Mouse (Mus musculus) myocyte (in vitro differentiated cells): ENCODE measurements around the gene Negr1. TPM values are rescaled to one million over a fixed set of nuclear protein-coding genes. Genes with fewer than 3 reads are reported as not detected.

Experiments
- H3K27me3 ChIP-seq: one replicate; pipeline ENCODE4 v1.6.1; 2011; ENCODE audit not compliant: control insufficient read depth, insufficient read depth, insufficient read length
- H3K36me3 ChIP-seq: one replicate; pipeline ENCODE4 v1.6.1; 2011; ENCODE audit not compliant: control insufficient read depth, insufficient read depth
- H3K4me2 ChIP-seq: one replicate; pipeline ENCODE4 v1.6.1; 2011; ENCODE audit warnings: low read depth, control low read depth
- H3K4me3 ChIP-seq: one replicate; pipeline ENCODE4 v1.5.1; 2011; ENCODE audit warnings: mild to moderate bottlenecking, control low read depth, moderate library complexity
- H3K79me2 ChIP-seq: one replicate; pipeline ENCODE4 v1.6.1; 2011; ENCODE audit not compliant: control insufficient read depth, insufficient read depth
- H3ac ChIP-seq: one replicate; pipeline ENCODE4 v1.6.1; 2011; ENCODE audit not compliant: control insufficient read depth, insufficient read length
- CEBPB ChIP-seq: IDR thresholded peaks from 2 replicates; pipeline ENCODE4 v1.6.1; 2011; ENCODE audit warnings: mild to moderate bottlenecking, moderate library complexity; ENCODE audit not compliant: poor library complexity, insufficient read depth, severe bottlenecking
- E2F4 ChIP-seq: IDR thresholded peaks from one replicate; pipeline ENCODE4 v1.6.1; 2011; ENCODE audit warnings: mild to moderate bottlenecking, control low read depth, moderate library complexity; ENCODE audit not compliant: insufficient read depth
- MAX ChIP-seq: IDR thresholded peaks from one replicate; pipeline ENCODE4 v1.6.1; 2011; ENCODE audit warnings: low read depth, mild to moderate bottlenecking, control low read depth
- MYOD1 ChIP-seq, 3 experiments: IDR thresholded peaks; one replicate each; pipeline ENCODE4 v1.6.1; 2011; ENCODE audit warnings: control low read depth in 2 of 3, low read depth in 2 of 3, mild to moderate bottlenecking in 2 of 3, moderate library complexity in 1 of 3; ENCODE audit not compliant: insufficient read length in 2 of 3, control insufficient read depth in 1 of 3
- MYOG ChIP-seq, 3 experiments: IDR thresholded peaks; one replicate each; pipeline ENCODE4 v1.6.1; 2011; ENCODE audit warnings: control low read depth in 2 of 3, low read depth in 2 of 3, mild to moderate bottlenecking in 2 of 3; ENCODE audit not compliant: insufficient read length in 2 of 3, control insufficient read depth in 1 of 3, insufficient read depth in 1 of 3
- POLR2A ChIP-seq: IDR thresholded peaks from one replicate; pipeline ENCODE4 v1.6.1; 2011; ENCODE audit warnings: low read depth, mild to moderate bottlenecking, control low read depth, moderate library complexity; ENCODE audit not compliant: insufficient read length
- POLR2AphosphoS2 ChIP-seq: IDR thresholded peaks from one replicate; pipeline ENCODE4 v1.6.1; 2011; ENCODE audit warnings: low read depth, control low read depth; ENCODE audit not compliant: insufficient read length
- REST ChIP-seq: IDR thresholded peaks from one replicate; pipeline ENCODE4 v1.6.1; 2011; ENCODE audit warnings: mild to moderate bottlenecking, control low read depth, moderate library complexity; ENCODE audit not compliant: insufficient read depth, insufficient read length
- SRF ChIP-seq: IDR thresholded peaks from one replicate; pipeline ENCODE4 v1.6.1; 2011; ENCODE audit warnings: low read depth; ENCODE audit not compliant: control insufficient read depth, insufficient read length
- TCF12 ChIP-seq: IDR thresholded peaks from one replicate; pipeline ENCODE4 v1.6.1; 2011; ENCODE audit warnings: mild to moderate bottlenecking, control low read depth; ENCODE audit not compliant: poor library complexity, insufficient read depth, severe bottlenecking
- TCF3 ChIP-seq: IDR thresholded peaks from one replicate; pipeline ENCODE4 v1.6.1; 2011; ENCODE audit warnings: low read depth, control low read depth; ENCODE audit not compliant: insufficient read length
- USF1 ChIP-seq: IDR thresholded peaks from one replicate; pipeline ENCODE4 v1.6.1; 2011; ENCODE audit warnings: low read depth, mild to moderate bottlenecking, control low read depth, moderate library complexity
- polyA plus RNA-seq: library from polyadenylated mRNA; unstranded; fragments of >200 nt; fragmentation: generic; extraction: Trizol; gene quantifications from one replicate; pipeline ENCODE4 v1.2.1, GENCODE M21; 2012; ENCODE audit warnings: missing spikeins

Negr1 gene
- polyA plus RNA-seq, 1 experiment = 0.01 TPM

DNA sequence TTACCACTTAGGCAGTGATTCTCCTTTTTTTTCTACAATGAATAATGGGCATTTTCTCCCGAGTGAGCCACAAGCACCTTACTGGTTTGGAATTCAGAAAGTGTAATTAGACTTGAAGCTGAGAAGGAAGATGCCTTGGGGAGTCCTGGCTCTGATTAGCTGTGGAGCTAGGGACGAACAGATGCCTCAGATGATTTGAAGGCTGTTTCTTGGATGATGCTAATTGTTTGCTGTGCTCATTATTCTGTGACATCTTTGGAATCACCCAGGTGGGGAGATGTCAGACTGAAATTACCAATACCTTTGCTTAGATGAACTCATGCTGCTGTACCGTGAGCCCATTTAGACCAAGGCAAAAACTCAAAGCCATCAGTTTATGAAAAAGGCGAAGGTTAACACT, 333.7 kb downstream of the Negr1 start:
- Histone ChIP-seq H3K27me3 (no peaks in the 10 kb centered on the region), H3K4me3 (no peak overlapping the region), H3K36me3 (no peaks in the 10 kb centered on the region), H3K4me2 (no peak overlapping the region), H3K79me2 (no peaks in the 10 kb centered on the region), H3ac (no peak overlapping the region)
- TF ChIP-seq CEBPB (no peak), MYOD1 (IDR thresholded peaks at IDR 0.05; ENCODE audit: control insufficient read depth in 1 of 3, insufficient read length in 2 of 3, low read depth in 2 of 3) (no peak), TCF12 (no peak), MAX (no peak), TCF3 (no peak), POLR2A (no peak), E2F4 (no peak)

DNA sequence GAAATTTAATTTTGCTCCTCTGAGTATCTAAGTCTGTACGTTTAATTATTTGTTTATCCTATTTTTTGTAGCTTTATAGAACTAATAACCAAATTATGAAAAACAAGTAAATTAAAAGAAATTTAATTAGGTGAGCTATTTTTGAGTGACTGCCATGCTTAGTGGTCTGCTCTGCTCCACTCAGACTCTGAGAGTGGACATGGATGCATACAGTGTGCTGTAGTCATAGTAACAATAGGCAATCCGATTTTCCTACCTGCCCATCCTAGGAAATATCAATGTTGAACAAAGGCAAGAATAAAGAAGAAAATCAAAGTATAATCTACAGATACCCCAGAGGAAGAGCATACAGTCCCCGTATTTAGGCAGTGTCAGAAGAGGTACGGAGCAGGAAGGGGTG, 334.5 kb downstream of the Negr1 start:
- Histone ChIP-seq H3K27me3 (no peaks in the 10 kb centered on the region), H3K4me2 (no peak overlapping the region), H3K79me2 (no peaks in the 10 kb centered on the region), H3ac (no peak overlapping the region), H3K4me3 (no peak overlapping the region), H3K36me3 (no peaks in the 10 kb centered on the region)
- TF ChIP-seq REST (no peak), MYOG (IDR thresholded peaks at IDR 0.05; ENCODE audit: control insufficient read depth in 1 of 3, insufficient read depth in 1 of 3, insufficient read length in 2 of 3, low read depth in 2 of 3) (no peak), POLR2A (no peak), TCF3 (no peak), MYOD1 (IDR thresholded peaks at IDR 0.05; ENCODE audit: control insufficient read depth in 1 of 3, insufficient read length in 2 of 3, low read depth in 2 of 3) (no peak), POLR2AphosphoS2 (no peak), TCF12 (no peak), USF1 (no peak), MAX (no peak), CEBPB (no peak), SRF (no peak), E2F4 (no peak)

DNA sequence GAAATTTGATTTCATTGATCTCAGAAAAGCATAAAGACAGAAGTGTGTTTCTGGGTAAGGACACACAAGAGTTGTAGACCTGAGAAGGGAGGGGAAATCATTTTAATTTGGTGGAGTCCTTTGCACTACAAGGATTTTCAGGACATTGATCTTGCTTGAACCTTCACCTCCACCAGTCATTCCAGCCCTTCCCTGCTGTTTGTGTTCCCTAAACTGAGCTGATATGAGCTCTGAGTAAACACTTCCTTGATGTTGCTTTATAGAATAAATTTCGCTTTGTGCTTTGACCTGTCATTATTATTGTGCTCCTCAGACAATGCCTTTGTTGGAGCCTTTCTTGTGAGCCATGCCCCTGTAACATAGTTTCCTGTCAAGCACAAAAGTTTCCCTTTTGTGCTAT, 335.0 kb downstream of the Negr1 start:
- TF ChIP-seq TCF12 = no peak
- TF ChIP-seq REST = no peak
- TF ChIP-seq MAX = no peak
- TF ChIP-seq POLR2AphosphoS2 = no peak
- no peak for TF ChIP-seq CEBPB
- no peak for TF ChIP-seq POLR2A
- TF ChIP-seq MYOG (IDR thresholded peaks at IDR 0.05; ENCODE audit: control insufficient read depth in 1 of 3, insufficient read depth in 1 of 3, insufficient read length in 2 of 3, low read depth in 2 of 3) = no peak
- no peak for TF ChIP-seq TCF3
- no peak for TF ChIP-seq USF1
- TF ChIP-seq MYOD1 (IDR thresholded peaks at IDR 0.05; ENCODE audit: control insufficient read depth in 1 of 3, insufficient read length in 2 of 3, low read depth in 2 of 3) = no peak
- TF ChIP-seq E2F4 = no peak
- TF ChIP-seq SRF = no peak
- Histone ChIP-seq H3K36me3 (no peaks in the 10 kb centered on the region), H3ac (no peak overlapping the region), H3K27me3 (no peaks in the 10 kb centered on the region), H3K4me2 (no peak overlapping the region), H3K79me2 (no peaks in the 10 kb centered on the region), H3K4me3 (no peak overlapping the region)

DNA sequence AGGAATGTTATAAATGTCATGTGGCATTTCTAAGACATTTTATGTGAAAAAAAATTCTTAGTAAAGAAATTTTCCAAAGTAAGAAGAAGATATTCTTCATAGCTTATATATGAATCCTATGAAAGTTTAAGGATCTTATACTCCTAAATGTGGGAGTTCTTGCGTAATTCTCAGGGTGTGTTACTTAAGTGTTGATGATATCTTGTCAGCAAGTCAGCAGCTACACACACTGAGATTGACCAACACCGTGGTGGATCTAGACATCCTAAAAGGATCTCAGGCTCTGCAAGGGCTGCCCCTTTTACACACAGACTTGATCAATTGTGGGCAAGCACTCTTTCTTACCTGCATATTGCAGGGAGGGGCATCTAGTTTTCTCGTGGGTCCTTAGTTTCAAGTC, 339.5 kb downstream of the Negr1 start:
- Histone ChIP-seq H3K4me3 (no peak overlapping the region), H3K36me3 (no peaks in the 10 kb centered on the region), H3K79me2 (no peaks in the 10 kb centered on the region), H3ac (no peak overlapping the region), H3K4me2 (no peak overlapping the region), H3K27me3 (no peaks in the 10 kb centered on the region)
- no peak for TF ChIP-seq POLR2A
- TF ChIP-seq MAX = no peak
- TF ChIP-seq CEBPB = no peak
- TF ChIP-seq MYOG (IDR thresholded peaks at IDR 0.05; ENCODE audit: control insufficient read depth in 1 of 3, insufficient read depth in 1 of 3, insufficient read length in 2 of 3, low read depth in 2 of 3) = no peak
- TF ChIP-seq E2F4 = no peak
- TF ChIP-seq TCF3 = no peak
- TF ChIP-seq MYOD1 (IDR thresholded peaks at IDR 0.05; ENCODE audit: control insufficient read depth in 1 of 3, insufficient read length in 2 of 3, low read depth in 2 of 3) = no peak

DNA sequence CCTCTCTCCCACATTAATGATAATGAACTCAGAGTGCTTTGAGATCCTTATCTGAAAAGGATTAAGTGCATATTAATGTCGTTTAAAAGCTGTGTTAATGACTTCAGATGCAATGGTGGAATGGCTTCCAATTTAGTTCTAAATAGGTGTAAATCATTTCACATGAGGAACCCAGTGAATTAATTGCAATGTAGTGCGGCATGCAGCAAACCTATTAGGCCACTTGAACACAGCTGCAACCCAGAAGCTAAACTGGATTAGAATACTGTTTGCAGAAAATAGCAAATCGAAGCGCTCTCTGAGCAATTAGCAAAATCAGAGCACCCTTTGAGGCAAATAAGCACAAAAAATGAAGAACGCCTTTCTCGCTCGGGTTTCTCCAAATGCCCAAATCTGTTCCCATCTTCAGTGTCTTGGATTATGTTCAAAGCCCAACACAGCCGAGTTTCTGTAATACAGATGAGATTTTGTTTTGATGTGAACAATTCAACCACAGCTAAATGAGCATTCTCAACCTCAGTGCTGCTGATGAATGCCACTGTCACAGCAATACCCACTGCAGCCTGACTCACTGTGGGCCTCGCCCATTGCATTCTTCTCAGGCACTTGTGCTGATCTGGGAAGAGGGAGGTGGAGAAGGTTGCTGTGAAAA, 342.5 kb downstream of the Negr1 start:
- no peak overlapping the region for H3ac ChIP-seq
- no peak overlapping the region for H3K4me2 ChIP-seq
- no peak overlapping the region for H3K4me3 ChIP-seq
- TF ChIP-seq REST = no peak
- TF ChIP-seq USF1 = no peak
- no peak for TF ChIP-seq CEBPB
- no peak for TF ChIP-seq TCF12
- no peak for TF ChIP-seq MYOG (IDR thresholded peaks at IDR 0.05; ENCODE audit: control insufficient read depth in 1 of 3, insufficient read depth in 1 of 3, insufficient read length in 2 of 3, low read depth in 2 of 3)
- TF ChIP-seq E2F4 = no peak
- no peak for TF ChIP-seq MYOD1 (IDR thresholded peaks at IDR 0.05; ENCODE audit: control insufficient read depth in 1 of 3, insufficient read length in 2 of 3, low read depth in 2 of 3)
- TF ChIP-seq TCF3 = no peak
- no peak for TF ChIP-seq POLR2A
- H3K36me3 ChIP-seq = no peaks in the 10 kb centered on the region
- no peaks in the 10 kb centered on the region for H3K27me3 ChIP-seq
- H3K79me2 ChIP-seq = no peaks in the 10 kb centered on the region
